Mouse (Mus musculus): Measurements from ENCODE around the gene Cd3e.
"Not testable (repeated sequence)": the region's sequence is repeated elsewhere in the genome, so short reads cannot be mapped to it uniquely, and the experiment has no call there.

Gene Cd3e

GRCm38 (mm10) chr9:44979806-44980205 is 29.6 kb downstream of the Cd3e start:
- no peak for DNase-seq (ENCODE audit: low read depth)

GRCm38 (mm10) chr9:44977813-44978212 is 31.6 kb downstream of the Cd3e start:
- DNase-seq (ENCODE audit: low read depth), result no peak

DNA sequence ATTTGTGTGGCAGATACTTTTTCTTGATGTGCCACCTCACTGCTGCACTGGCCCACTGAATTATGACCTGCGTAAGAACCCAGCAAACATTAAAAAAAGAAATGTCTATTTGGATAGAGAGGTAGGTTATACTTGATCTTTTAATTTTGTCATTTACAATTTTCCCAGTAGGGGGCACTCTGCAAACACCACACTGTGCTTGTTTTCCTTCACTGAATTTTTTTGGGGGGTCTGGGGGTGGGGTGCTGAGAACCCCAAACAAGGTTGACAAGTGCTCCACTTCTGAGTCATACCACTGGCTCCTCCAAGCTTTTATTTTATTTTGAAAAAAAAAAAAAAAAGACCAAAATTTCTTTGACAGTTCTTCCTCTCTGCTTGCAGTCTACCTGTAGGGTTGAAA is 40.0 kb downstream of the Cd3e start:
- DNase-seq (ENCODE audit: low read depth), result no peak

DNA sequence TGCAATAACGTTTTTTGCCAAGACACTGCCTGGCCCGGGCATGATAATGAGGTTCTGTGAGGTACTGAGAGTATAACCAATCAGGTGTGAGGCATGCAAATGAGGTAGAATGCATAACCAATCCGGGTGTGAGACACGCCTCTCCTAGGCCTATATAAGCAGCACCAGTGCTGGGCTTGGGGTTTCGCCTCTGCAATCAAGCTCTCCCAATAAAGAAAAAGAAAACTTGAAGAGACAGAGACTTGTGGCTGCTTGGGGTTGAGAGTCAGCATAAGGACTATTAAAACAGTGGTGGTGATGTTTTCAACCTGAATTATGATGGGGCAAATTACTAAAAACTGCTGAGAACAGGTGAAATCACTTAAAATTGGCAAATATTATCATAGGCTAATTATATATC is 41.7 kb downstream of the Cd3e start:
- not testable (repeated sequence) for DNase-seq (ENCODE audit: low read depth)

DNA sequence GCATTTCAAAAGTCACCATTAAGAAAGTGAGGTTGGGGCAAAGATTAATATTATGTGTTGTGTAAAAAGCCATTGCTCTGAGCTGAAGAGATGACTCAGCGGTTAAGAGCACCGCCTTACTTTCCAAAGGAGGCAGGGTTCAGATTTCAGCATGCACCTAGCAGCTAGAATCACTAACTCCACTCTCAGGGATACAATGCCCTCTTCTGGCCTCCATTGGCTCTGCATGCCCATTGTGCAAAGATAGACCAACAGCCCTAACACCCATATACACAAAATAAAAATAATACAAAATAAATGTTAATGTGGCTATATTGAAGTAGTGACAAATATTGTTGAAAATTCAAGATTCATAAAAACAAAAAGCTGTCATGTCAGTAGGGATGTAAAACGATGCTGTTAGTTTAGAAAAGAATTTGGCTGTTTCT is 42.6 kb downstream of the Cd3e start:
- peak; percentile 83 for DNase-seq (ENCODE audit: low read depth)

DNA sequence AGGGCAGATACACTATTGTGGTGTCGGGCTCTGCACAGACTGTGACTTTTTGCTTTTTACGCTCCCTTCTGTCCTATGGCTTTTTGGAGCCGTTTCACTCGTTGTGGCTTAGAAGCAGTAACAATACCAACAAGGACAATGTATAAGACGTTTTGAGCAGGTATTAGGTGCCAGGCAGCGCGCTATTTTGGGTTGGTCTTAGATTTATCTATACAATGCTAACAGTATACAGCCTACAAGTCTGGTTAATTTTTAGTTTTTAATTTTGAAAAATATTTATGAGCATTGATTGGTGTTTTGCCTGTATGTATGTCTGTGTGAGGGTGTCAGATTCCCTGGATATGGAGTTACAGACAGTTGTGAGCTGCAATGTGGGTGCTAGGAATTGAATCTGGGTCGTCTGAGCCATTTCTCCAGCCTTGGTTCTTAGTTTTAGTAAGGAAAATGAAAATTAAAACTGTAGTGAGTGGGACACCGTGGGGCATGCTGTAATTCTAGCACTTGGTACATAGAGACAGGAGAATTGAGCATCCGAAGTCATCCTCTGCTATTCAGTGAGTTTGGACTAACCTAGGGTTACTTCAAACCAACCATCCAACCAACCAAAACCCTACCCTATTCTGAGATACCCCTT is 43.5 kb downstream of the Cd3e start:
- no peak for DNase-seq (ENCODE audit: low read depth)

DNA sequence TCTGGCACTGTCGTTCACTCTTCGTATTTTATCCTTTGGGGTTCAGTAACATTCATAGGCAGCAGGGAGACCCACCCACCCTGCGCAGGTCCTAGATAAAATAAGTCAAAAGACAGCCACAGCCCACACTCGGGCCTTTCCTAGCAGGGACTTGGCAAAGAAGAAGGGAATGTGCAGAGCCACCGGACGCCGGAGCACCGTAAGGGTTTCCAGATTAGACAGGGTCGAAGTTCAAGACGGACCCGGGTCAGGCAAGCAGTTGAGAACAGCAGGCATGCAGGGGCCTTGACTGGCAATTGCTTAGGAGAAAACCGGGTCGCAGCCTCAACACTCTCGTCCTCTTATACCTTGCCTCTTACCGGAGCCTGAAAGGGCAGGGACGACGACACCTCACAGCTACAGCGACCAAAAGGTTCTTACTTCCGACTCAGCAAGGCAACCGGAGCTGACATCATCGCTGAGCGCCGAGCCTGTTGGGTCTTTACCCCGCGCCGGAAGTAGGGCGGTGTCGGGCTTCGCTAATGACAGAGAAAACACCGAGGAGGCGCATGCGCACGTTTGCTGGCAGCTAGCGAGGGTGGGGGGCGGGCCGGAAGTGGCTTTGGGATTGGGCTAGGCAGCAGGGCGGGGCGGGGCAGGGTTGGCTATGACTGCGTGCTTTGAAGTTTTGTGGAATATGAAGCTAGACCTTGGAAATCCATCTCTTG is 44.1 kb downstream of the Cd3e start, which contains the start of gene Ube4a:
TSS of gene Ube4a (minus strand) at position 475 of the 707 bp plus-strand sequence.
- peak; percentile 100 for DNase-seq (ENCODE audit: low read depth)

DNA sequence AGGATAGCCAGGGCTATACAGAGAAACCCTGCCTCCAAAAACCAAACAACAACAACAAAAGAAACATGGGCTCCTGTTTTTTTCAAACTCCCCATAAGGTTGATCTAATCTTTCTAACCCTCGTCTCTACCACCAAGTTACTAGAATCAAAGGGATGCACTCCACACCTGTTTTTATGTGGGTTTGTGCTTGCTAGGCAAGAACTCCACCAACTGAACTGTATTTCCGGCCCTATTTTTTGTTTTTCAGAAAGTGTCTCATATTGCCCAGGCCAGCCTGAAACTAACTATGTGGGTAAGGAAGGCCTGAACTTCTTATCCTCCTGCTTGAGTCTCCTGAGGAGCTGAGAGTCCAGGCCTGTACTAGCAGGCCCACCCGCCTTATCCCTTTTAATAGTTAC is 55.0 kb downstream of the Cd3e start:
- DNase-seq (ENCODE audit: low read depth), result no peak

Data from c-Kit-positive CD71-negative TER-119-negative erythroid progenitor cells, embryonic 14.5 days (primary cell).